Mouse (Mus musculus) CH12.LX (cell line): ENCODE results near the gene Astl.

Experiments
- CTCF ChIP-seq, 2 experiments: IDR thresholded peaks in 1 of 2; conservative IDR thresholded peaks in 1 of 2; 2 replicates each; pipeline ENCODE4 v1.5.1; 2011 to 2012; ENCODE audit warnings: low read depth in 2 of 2, low read length in 2 of 2, improper control_type of control experiment in 1 of 2, inconsistent platforms in 1 of 2, mild to moderate bottlenecking in 1 of 2, moderate library complexity in 1 of 2
- ELF1 ChIP-seq: IDR thresholded peaks from 2 replicates; pipeline ENCODE4 v1.6.1; 2014; ENCODE audit warnings: low read depth, mild to moderate bottlenecking, inconsistent platforms, low read length, improper control_type of control experiment
- IRF4 ChIP-seq: IDR thresholded peaks from 2 replicates; pipeline ENCODE4 v1.6.1; 2014; ENCODE audit warnings: low read depth, mild to moderate bottlenecking, inconsistent platforms, low read length, improper control_type of control experiment
- POLR2A ChIP-seq: IDR thresholded peaks from 2 replicates; pipeline ENCODE4 v1.6.1; 2011; ENCODE audit warnings: low read depth, mild to moderate bottlenecking, improper control_type of control experiment, low read length

- TF ChIP-seq POLR2A (no peak), CTCF (conservative IDR thresholded peaks at IDR 0.05 in 1 of 2, IDR thresholded peaks at IDR 0.05 in 1 of 2; ENCODE audit: low read depth in 2 of 2, low read length in 2 of 2) (no peak), IRF4 (peak; percentile 81), ELF1 (no peak)
Observed at GRCm38 (mm10) chr2:127323667-127324066, 14.8 kb upstream of the Astl start.
